13 mouse cellular contexts compared by ENCODE assay signal in genomic region chr14:24995226-24995625, GRCm38 (mm10).
DNase-seq lines count a peak whose midpoint lies in the region; ATAC-seq and TF ChIP-seq lines count a peak whose summit lies in the region.
"Had no signal": no experiment of that assay in that cellular context is flagged by ENCODE, and none has a peak within 500 bp of the region (broad histone marks: within the 10 kb centered on the region; RNA-seq: fewer than 3 reads in every experiment).

No protein-coding gene starts in this region.

- DNase-seq in layer of hippocampus, adult 2 months (ENCODE audit: low spot score in 2 of 2) = no peak
- DNase-seq in layer of hippocampus, postnatal 36 days = no peak
- DNase-seq in cerebellum, postnatal 10 days = peak; percentile 84 to 90
- no peak for DNase-seq in midbrain, embryonic 14.5 days
- no peak for DNase-seq in kidney, postnatal 25 days
- DNase-seq: adrenal gland, postnatal 25 days; heart, postnatal 10 days; spleen, adult 18-20 months had no signal

- H3K36me3 ChIP-seq in forebrain, embryonic 16.5 days (ENCODE audit: control insufficient read depth, insufficient read depth) = no peaks in the 10 kb centered on the region
- no peaks in the 10 kb centered on the region for H3K36me3 ChIP-seq in midbrain, embryonic 14.5 days (ENCODE audit: control insufficient read depth, insufficient read depth, low read length)

- peaks cover 38% of the 10 kb centered on the region for H3K4me1 ChIP-seq in forebrain, embryonic 16.5 days (replicated peaks; ENCODE audit: control insufficient read depth, insufficient read depth, low read length)
- H3K4me1 ChIP-seq in midbrain, embryonic 14.5 days (ENCODE audit: control insufficient read depth, insufficient read depth, low read length) = peaks cover 49% of the 10 kb centered on the region

- H3K27ac ChIP-seq in layer of hippocampus, adult 2 months = peak overlapping the region; percentile 29; the same call in 1 of the 2 replicates
- no peak overlapping the region for H3K27ac ChIP-seq in forebrain, embryonic 16.5 days (ENCODE audit: low read length)
- H3K27ac ChIP-seq in midbrain, embryonic 14.5 days (replicated peaks; ENCODE audit: low read depth, low read length) = peak overlapping the region; percentile 74; the same call in 1 of the 2 replicates

- H3K4me2 ChIP-seq in forebrain, embryonic 16.5 days (ENCODE audit: low read length) = no peak overlapping the region
- H3K4me2 ChIP-seq in midbrain, embryonic 14.5 days (ENCODE audit: low read length) = no peak overlapping the region

- 51% methylated on average over 7 of the region's 7 CpGs for WGBS in forebrain, embryonic 16.5 days
- 56% methylated on average over 7 of the region's 7 CpGs for WGBS in midbrain, embryonic 14.5 days

- peaks cover 4% of the 10 kb centered on the region; the same call in 1 of the 2 replicates for H3K9me3 ChIP-seq in forebrain, embryonic 16.5 days (ENCODE audit: control insufficient read depth, low read length)
- H3K9me3 ChIP-seq in midbrain, embryonic 14.5 days (ENCODE audit: control insufficient read depth, low read length) = 0 out of 2 replicates have a peak, but pooled peaks cover 3% of the 10 kb centered on the region

- TF ChIP-seq CTCF in layer of hippocampus, adult 2 months (conservative IDR thresholded peaks at IDR 0.05) = no peak

- ATAC-seq in forebrain, embryonic 16.5 days = 0 out of 2 replicates have a peak, but pooled peaks have one; percentile 9
- no peak for ATAC-seq in midbrain, embryonic 14.5 days (ENCODE audit: low FRiP score, low TSS enrichment)
- no peak for ATAC-seq in monocyte, adult 5-6 weeks (replicated peaks; ENCODE audit: insufficient number of reproducible peaks, low FRiP score, low TSS enrichment, poor library complexity, severe bottlenecking)
- no peak for ATAC-seq in megakaryocyte, adult 5-6 weeks (ENCODE audit: poor library complexity, severe bottlenecking)
- ATAC-seq: lung, postnatal 0 days had no signal

- H3K27me3 ChIP-seq in forebrain, embryonic 16.5 days (replicated peaks; ENCODE audit: control insufficient read depth, insufficient read depth, low read length) = no peaks in the 10 kb centered on the region
- H3K27me3 ChIP-seq in midbrain, embryonic 14.5 days (ENCODE audit: control insufficient read depth, insufficient read depth, low read length) = no peaks in the 10 kb centered on the region

- H3K4me3 ChIP-seq in layer of hippocampus, adult 2 months = no peak overlapping the region
- no peak overlapping the region for H3K4me3 ChIP-seq in forebrain, embryonic 16.5 days (replicated peaks; ENCODE audit: low read length)
- no peak overlapping the region for H3K4me3 ChIP-seq in midbrain, embryonic 14.5 days (replicated peaks; ENCODE audit: low read depth, low read length)
- H3K4me3 ChIP-seq: erythroblast, embryonic 14.5 days had no signal

- no peak overlapping the region for H3K9ac ChIP-seq in forebrain, embryonic 16.5 days (replicated peaks; ENCODE audit: low read depth, low read length)
- H3K9ac ChIP-seq in midbrain, embryonic 14.5 days (replicated peaks; ENCODE audit: low read length) = no peak overlapping the region

Comparison
In these comparisons a context has a peak if more than half of its experiments do, and no peak if none do; other contexts are left out.
1. DNase-seq: peak in cerebellum, postnatal 10 days (2 of 2); none in layer of hippocampus, adult 2 months (0 of 2), layer of hippocampus, postnatal 36 days (0 of 2), midbrain, embryonic 14.5 days (single experiment) and kidney, postnatal 25 days (0 of 2).